Mouse (Mus musculus) ES-E14 (cell line): Measurements from ENCODE around the gene 4930402H24Rik.

Source experiments
- CHD2 ChIP-seq: IDR thresholded peaks from 2 replicates; pipeline ENCODE4 v1.6.1; 2014; ENCODE audit warnings: mild to moderate bottlenecking, low read depth, low read length, inconsistent platforms
- HCFC1 ChIP-seq: IDR thresholded peaks from 2 replicates; pipeline ENCODE4 v1.6.1; 2012; ENCODE audit warnings: low read length, inconsistent platforms, borderline replicate concordance; ENCODE audit not compliant: insufficient read depth
- MAFK ChIP-seq: IDR thresholded peaks from 2 replicates; pipeline ENCODE4 v1.6.1; 2014; ENCODE audit warnings: mild to moderate bottlenecking, low read depth, low read length, inconsistent platforms; ENCODE audit not compliant: insufficient read depth
- ZC3H11A ChIP-seq: IDR thresholded peaks from 2 replicates; pipeline ENCODE4 v1.6.1; 2012; ENCODE audit warnings: low read depth, mild to moderate bottlenecking, inconsistent platforms, low read length, borderline replicate concordance

DNA sequence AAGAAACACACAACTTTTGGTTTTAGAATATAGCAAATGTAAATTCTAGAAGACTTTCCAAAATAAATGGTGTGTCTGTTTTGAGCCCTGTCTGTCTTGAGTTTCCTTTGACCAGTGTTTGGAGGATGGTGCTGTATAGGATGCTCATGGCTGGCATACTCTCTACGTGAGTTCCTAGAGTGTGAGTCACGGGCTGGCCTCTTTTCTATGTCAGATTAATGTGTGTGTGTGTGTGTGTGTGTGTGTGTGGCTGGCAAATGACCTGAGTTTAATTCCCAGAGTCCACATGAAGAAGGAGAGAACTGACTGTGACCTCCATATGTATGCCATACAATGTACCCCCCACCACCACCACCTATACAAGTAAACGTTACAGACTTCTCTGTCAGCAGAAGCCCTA, 224.7 kb downstream of the 4930402H24Rik start:
- no peak for TF ChIP-seq HCFC1
- TF ChIP-seq MAFK, result no peak
- TF ChIP-seq CHD2, result no peak
- no peak for TF ChIP-seq ZC3H11A
